Mouse (Mus musculus): ENCODE measurements around the gene Prss8.
"Not testable (repeated sequence)": the region's sequence is repeated elsewhere in the genome, so short reads cannot be mapped to it uniquely, and the experiment has no call there.

DNA sequence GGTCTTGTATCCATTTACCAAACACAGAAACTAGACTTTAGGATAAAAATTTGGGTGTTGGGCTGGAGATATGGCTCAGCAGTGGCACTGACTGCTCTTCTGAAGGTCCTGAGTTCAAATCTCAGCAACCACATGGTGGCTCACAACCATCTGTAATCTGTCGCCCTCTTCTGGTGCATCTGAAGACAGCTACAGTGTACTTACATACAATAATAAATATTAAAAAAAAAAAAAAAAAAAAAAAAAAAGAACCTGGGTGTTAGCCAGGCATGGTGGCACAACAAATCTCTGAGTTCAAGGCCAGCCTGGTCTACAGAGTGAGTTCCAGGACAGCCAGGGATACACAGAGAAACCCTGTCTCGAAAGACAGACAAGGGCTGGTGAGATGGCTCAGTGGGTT is 12.2 kb upstream of the Prss8 start:
- TF ChIP-seq POLR2A (IDR thresholded peaks at IDR 0.05; ENCODE audit: control insufficient read depth, extremely low read depth, insufficient read depth, low read length, poor library complexity); CTCF (IDR thresholded peaks at IDR 0.05; ENCODE audit: borderline replicate concordance, control insufficient read depth, extremely low read depth, insufficient read depth, low read length, poor library complexity): not testable (repeated sequence)

All from thymus, adult 2 months (tissue).